Mouse (Mus musculus): ENCODE measurements around the gene Mogs. TPM values are rescaled to one million over a fixed set of nuclear protein-coding genes. Genes with fewer than 3 reads are reported as not detected.

The Mogs gene
- total and polyA plus RNA-seq, 3 experiments: 150 to 209 TPM; not detected in 1

DNA sequence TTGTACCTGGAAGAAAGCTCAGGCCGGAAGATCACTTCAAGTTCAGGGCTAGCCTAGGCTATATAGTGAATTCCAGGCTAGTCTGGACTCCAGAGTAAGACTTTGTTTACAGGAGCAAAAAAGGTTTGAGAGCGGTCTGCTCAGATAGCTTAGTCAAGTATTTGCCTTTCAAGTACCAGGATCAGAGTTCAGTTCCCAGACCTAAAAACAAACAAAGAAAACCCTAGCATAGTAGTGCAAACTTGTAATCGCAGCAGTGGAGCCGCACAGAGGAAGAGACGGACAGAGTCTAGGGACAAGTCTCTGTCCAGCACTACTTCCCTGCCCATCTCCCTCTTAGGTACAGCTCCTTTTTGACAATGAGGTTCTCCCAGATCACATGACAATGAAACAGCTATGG is 35.1 kb upstream of the Mogs start:
- Histone ChIP-seq H3K4me3 (ENCODE audit: control insufficient read depth in 1 of 2, insufficient read depth in 1 of 2, low read depth in 2 of 2, low read length in 2 of 2) (no peak overlapping the region), H3K9ac (ENCODE audit: control insufficient read depth, low read depth, low read length, poor library complexity, severe bottlenecking) (no peak overlapping the region), H3K79me2 (ENCODE audit: control insufficient read depth, insufficient read depth, low read length, poor library complexity) (peaks cover 11% of the 10 kb centered on the region), H3K27me3 (ENCODE audit: control insufficient read depth in 1 of 2, insufficient read depth in 2 of 2, low read length in 2 of 2) (no peaks in the 10 kb centered on the region), H3K9me3 (replicated peaks; ENCODE audit: insufficient read depth, low read length) (no peaks in the 10 kb centered on the region), H3K27ac (ENCODE audit: control insufficient read depth, low read depth, low read length) (no peak overlapping the region), H3K4me1 (ENCODE audit: control insufficient read depth in 1 of 2, insufficient read depth in 2 of 2, low read length in 2 of 2) (peaks cover 0 to 13% of the 10 kb centered on the region in 2 experiments; a peak in 2 of 4 replicates), H3K36me3 (ENCODE audit: control insufficient read depth in 1 of 2, insufficient read depth in 2 of 2, low read length in 2 of 2) (peaks cover 0 to 9% of the 10 kb centered on the region in 2 experiments; a peak in 2 of 4 replicates)
- no peak for DNase-seq (ENCODE audit: low read depth, low spot score)
- TF ChIP-seq MYB (IDR thresholded peaks at IDR 0.05; ENCODE audit: low read depth, low read length): no peak
- no peak for TF ChIP-seq NRF1 (IDR thresholded peaks at IDR 0.05; ENCODE audit: insufficient read depth, low read depth, low read length, poor library complexity, severe bottlenecking)

DNA sequence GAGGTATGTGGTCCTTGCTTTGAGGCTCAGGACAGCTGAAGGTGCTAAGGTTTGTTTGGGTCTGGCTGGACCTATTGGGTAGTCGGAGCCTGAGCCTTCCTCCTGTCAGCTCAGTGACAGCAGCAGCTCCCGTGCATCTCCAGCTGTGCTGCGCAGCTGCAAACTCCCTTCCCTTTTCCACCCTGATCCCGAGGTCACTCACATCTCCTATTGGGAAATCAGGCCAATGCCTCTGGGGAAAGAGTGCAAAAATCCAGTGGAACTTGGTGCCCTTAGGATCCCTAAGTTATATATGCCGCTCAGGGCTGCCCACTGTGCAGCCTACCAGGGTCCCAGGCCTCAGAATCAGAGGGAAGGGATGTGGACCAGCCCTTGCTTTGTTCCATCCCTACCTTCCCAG is 31.8 kb upstream of the Mogs start:
- H3K36me3 ChIP-seq (ENCODE audit: control insufficient read depth in 1 of 2, insufficient read depth in 2 of 2, low read length in 2 of 2): peaks cover 0 to 3% of the 10 kb centered on the region in 2 experiments; a peak in 1 of 4 replicates
- peaks cover 0 to 9% of the 10 kb centered on the region in 2 experiments; a peak in 2 of 4 replicates for H3K4me1 ChIP-seq (ENCODE audit: control insufficient read depth in 1 of 2, insufficient read depth in 2 of 2, low read length in 2 of 2)
- peaks cover 4% of the 10 kb centered on the region for H3K79me2 ChIP-seq (ENCODE audit: control insufficient read depth, insufficient read depth, low read length, poor library complexity)
- H3K9me3 ChIP-seq (replicated peaks; ENCODE audit: insufficient read depth, low read length): no peaks in the 10 kb centered on the region
- TF ChIP-seq GATA1 (IDR thresholded peaks at IDR 0.05; ENCODE audit: low read depth, low read length): no peak
- no peak for TF ChIP-seq TBP (IDR thresholded peaks at IDR 0.05; ENCODE audit: low read depth, low read length)
- no peak for TF ChIP-seq MAZ (IDR thresholded peaks at IDR 0.05; ENCODE audit: low read depth, low read length)
- no peak for TF ChIP-seq CHD2 (IDR thresholded peaks at IDR 0.05; ENCODE audit: low read length)
- TF ChIP-seq ETS1 (IDR thresholded peaks at IDR 0.05; ENCODE audit: low read depth, low read length): no peak
- TF ChIP-seq ZMIZ1 (IDR thresholded peaks at IDR 0.05; ENCODE audit: low read depth, low read length): no peak
- H3K27me3 ChIP-seq (ENCODE audit: control insufficient read depth in 1 of 2, insufficient read depth in 2 of 2, low read length in 2 of 2): no peaks in the 10 kb centered on the region
- DNase-seq (ENCODE audit: low read depth, low spot score): no peak
- H3K27ac ChIP-seq (ENCODE audit: control insufficient read depth, low read depth, low read length): no peak overlapping the region
- H3K4me3 ChIP-seq (ENCODE audit: control insufficient read depth in 1 of 2, insufficient read depth in 1 of 2, low read depth in 2 of 2, low read length in 2 of 2): no peak overlapping the region
- H3K9ac ChIP-seq (ENCODE audit: control insufficient read depth, low read depth, low read length, poor library complexity, severe bottlenecking): no peak overlapping the region

DNA sequence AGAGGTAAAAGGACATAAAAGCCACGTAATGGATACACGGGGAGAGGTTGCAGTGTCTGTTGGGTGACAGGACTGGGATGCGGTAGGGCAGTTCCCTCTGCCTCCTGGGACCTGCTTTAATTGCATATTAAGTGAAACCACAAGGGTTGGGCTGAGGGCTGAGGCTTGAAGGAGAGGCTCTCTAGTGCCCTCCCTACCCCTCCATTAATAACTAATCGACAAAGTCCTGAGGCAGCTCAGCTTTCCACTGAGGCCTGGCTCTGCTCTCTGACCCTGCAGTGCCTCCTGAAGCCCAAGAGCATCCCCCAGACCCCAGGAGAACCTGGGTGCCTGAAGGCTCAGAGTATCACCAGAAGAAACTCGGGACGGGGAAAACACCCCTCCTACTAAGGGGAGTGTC is 30.8 kb upstream of the Mogs start:
- DNase-seq (ENCODE audit: low read depth, low spot score): no peak
- TF ChIP-seq MYB (IDR thresholded peaks at IDR 0.05; ENCODE audit: low read depth, low read length): no peak
- TF ChIP-seq ZC3H11A (IDR thresholded peaks at IDR 0.05; ENCODE audit: low read depth, low read length): no peak
- no peak for TF ChIP-seq TCF12 (IDR thresholded peaks at IDR 0.05; ENCODE audit: low read depth, low read length)
- TF ChIP-seq HCFC1 (IDR thresholded peaks at IDR 0.05; ENCODE audit: low read depth, low read length): no peak
- no peak for TF ChIP-seq USF1 (IDR thresholded peaks at IDR 0.05; ENCODE audit: low read depth, low read length)
- H3K9me3 ChIP-seq (replicated peaks; ENCODE audit: insufficient read depth, low read length): no peaks in the 10 kb centered on the region

More for the DNA sequence above, 30.8 kb upstream of the Mogs start:
- Histone ChIP-seq H3K4me3 (ENCODE audit: control insufficient read depth in 1 of 2, insufficient read depth in 1 of 2, low read depth in 2 of 2, low read length in 2 of 2) (no peak overlapping the region), H3K36me3 (ENCODE audit: control insufficient read depth in 1 of 2, insufficient read depth in 2 of 2, low read length in 2 of 2) (no peaks in the 10 kb centered on the region), H3K9ac (ENCODE audit: control insufficient read depth, low read depth, low read length, poor library complexity, severe bottlenecking) (no peak overlapping the region), H3K27ac (ENCODE audit: control insufficient read depth, low read depth, low read length) (no peak overlapping the region), H3K4me1 (ENCODE audit: control insufficient read depth in 1 of 2, insufficient read depth in 2 of 2, low read length in 2 of 2) (peaks cover 0 to 3% of the 10 kb centered on the region in 2 experiments; a peak in 2 of 4 replicates), H3K79me2 (ENCODE audit: control insufficient read depth, insufficient read depth, low read length, poor library complexity) (no peaks in the 10 kb centered on the region), H3K27me3 (ENCODE audit: control insufficient read depth in 1 of 2, insufficient read depth in 2 of 2, low read length in 2 of 2) (no peaks in the 10 kb centered on the region)

Measured in MEL (cell line).